Mouse (Mus musculus) liver, adult 2 months (tissue): Measurements from ENCODE around the gene Wfikkn2.
"Not testable (repeated sequence)": the region's sequence is repeated elsewhere in the genome, so short reads cannot be mapped to it uniquely, and the experiment has no call there.

Experiments used
- CTCF ChIP-seq: fragments of 200-500 bp; IDR thresholded peaks from 2 replicates; pipeline ENCODE4 v1.5.1; 2011; ENCODE audit warnings: low read depth, low read length, control low read depth
- POLR2A ChIP-seq: fragments of 200-500 bp; IDR thresholded peaks from 2 replicates; pipeline ENCODE4 v1.6.1; 2011; ENCODE audit warnings: low read length, control low read depth; ENCODE audit not compliant: insufficient read depth; ENCODE audit errors: extremely low read depth

- TF ChIP-seq CTCF, POLR2A: not testable (repeated sequence)
Measured at GRCm38 (mm10) chr11:94266155-94266554, 20.4 kb upstream of the Wfikkn2 start.
